Mouse (Mus musculus): Measurements from ENCODE around the gene Cyp2d26. TPM values are rescaled to one million over a fixed set of nuclear protein-coding genes. Genes with fewer than 3 reads are reported as not detected.

Gene Cyp2d26
- total RNA-seq, 2 experiments from 2014 or later = not detected

GRCm38 (mm10) chr15:82765943-82766342 is 28.2 kb downstream of the Cyp2d26 start:
- no peak for ATAC-seq (replicated peaks; ENCODE audit: low FRiP score, poor library complexity, severe bottlenecking)

- ATAC-seq (replicated peaks; ENCODE audit: low FRiP score, poor library complexity, severe bottlenecking) = no peak
These were observed 29.2 kb downstream of the Cyp2d26 start for GRCm38 (mm10) chr15:82764881-82765280.

GRCm38 (mm10) chr15:82763631-82764420 is 30.3 kb downstream of the Cyp2d26 start, which contains the start of gene Cyp2d40:
Gene Cyp2d40 (minus strand): TSS chr15:82764183.
- ATAC-seq (replicated peaks; ENCODE audit: low FRiP score, poor library complexity, severe bottlenecking) = no peak

- ATAC-seq (replicated peaks; ENCODE audit: low FRiP score, poor library complexity, severe bottlenecking) = no peak
These were observed 46.0 kb downstream of the Cyp2d26 start for GRCm38 (mm10) chr15:82748141-82748540.

GRCm38 (mm10) chr15:82747516-82747915 is 46.6 kb downstream of the Cyp2d26 start:
- no peak for ATAC-seq (replicated peaks; ENCODE audit: low FRiP score, poor library complexity, severe bottlenecking)

Other genes with a start within 250 kb of the Cyp2d26 start
- gene Cyp2d12, start 239.2 kb downstream of the Cyp2d26 start, total RNA-seq (2015; ENCODE audit: low replicate concordance) = not detected in 2 replicates
- gene Cyp2d12, start 239.2 kb downstream of the Cyp2d26 start, total RNA-seq (2017; ENCODE audit: low replicate concordance) = not detected in 2 replicates
- not detected in 2 replicates for gene Cyp2d34, start 173.3 kb downstream of the Cyp2d26 start, total RNA-seq (2015; ENCODE audit: low replicate concordance)
- not detected in 2 replicates for gene Cyp2d34, start 173.3 kb downstream of the Cyp2d26 start, total RNA-seq (2017; ENCODE audit: low replicate concordance)
- gene Cyp2d40, start 30.1 kb downstream of the Cyp2d26 start, total RNA-seq (2015; ENCODE audit: low replicate concordance) = not detected in 2 replicates
- gene Cyp2d40, start 30.1 kb downstream of the Cyp2d26 start, total RNA-seq (2017; ENCODE audit: low replicate concordance) = not detected in 2 replicates
- 35.0 and 36.0 TPM in 2 replicates for gene Tcf20, start 193.6 kb upstream of the Cyp2d26 start, total RNA-seq (2015; ENCODE audit: low replicate concordance)
- gene Tcf20, start 193.6 kb upstream of the Cyp2d26 start, total RNA-seq (2017; ENCODE audit: low replicate concordance) = 51.7 and 55.5 TPM in 2 replicates
- 14.4 and 17.2 TPM in 2 replicates for gene Nfam1, start 239.0 kb upstream of the Cyp2d26 start, total RNA-seq (2015; ENCODE audit: low replicate concordance)
- 11.9 and 16.9 TPM in 2 replicates for gene Nfam1, start 239.0 kb upstream of the Cyp2d26 start, total RNA-seq (2017; ENCODE audit: low replicate concordance)

Data from erythroid progenitor cell, adult 5-6 weeks (primary cell).